Mouse (Mus musculus): Measurements from ENCODE around the gene 2410004B18Rik. TPM values are rescaled to one million over a fixed set of nuclear protein-coding genes. Genes with fewer than 3 reads are reported as not detected.

Gene 2410004B18Rik
- polyA plus RNA-seq, 1 experiment from 2014 or later = 47.1 TPM

DNA sequence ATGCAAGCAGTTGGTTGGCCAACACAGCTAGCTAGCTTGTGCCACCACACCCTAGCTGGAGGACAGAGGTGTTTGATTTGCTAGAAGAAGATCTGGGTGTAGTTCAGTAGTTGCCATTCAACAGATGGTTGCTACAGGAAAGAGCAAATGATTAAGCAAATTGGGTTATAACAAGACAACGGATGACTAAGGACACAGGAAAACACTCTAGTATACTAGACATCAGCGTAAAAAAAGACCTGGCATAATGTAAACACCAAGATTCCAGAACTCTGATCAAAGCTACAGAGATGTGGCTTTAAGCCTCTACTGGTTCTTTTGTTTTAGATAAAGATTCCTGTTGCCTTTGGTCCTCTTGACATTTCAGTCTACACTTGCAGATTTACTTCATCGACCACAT lies 14.8 kb upstream of the 2410004B18Rik start:
- no peak overlapping the region for H3K27ac ChIP-seq (ENCODE audit: low read depth, low read length)
- peaks cover 16% of the 10 kb centered on the region; the same call in 1 of the 2 replicates for H3K4me1 ChIP-seq (ENCODE audit: control insufficient read depth, insufficient read depth, low read length)
- H3K9ac ChIP-seq (ENCODE audit: low read depth, low read length) = no peak overlapping the region
- H3K4me2 ChIP-seq = no peak overlapping the region
- 51% methylated on average over 3 of the region's 3 CpGs for WGBS (ENCODE audit: insufficient replicate concordance)
- H3K4me3 ChIP-seq (ENCODE audit: low read depth, low read length) = no peak overlapping the region
- no peaks in the 10 kb centered on the region for H3K9me3 ChIP-seq (replicated peaks; ENCODE audit: control insufficient read depth, low read length)
- H3K27me3 ChIP-seq (ENCODE audit: control insufficient read depth, insufficient read depth, low read length) = no peaks in the 10 kb centered on the region
- 0 out of 2 replicates have a peak, but pooled peaks cover under 1% of the 10 kb centered on the region for H3K36me3 ChIP-seq (ENCODE audit: control insufficient read depth, insufficient read depth, low read length)
- no peak for ATAC-seq (replicated peaks; ENCODE audit: insufficient number of reproducible peaks, low FRiP score, low TSS enrichment)

DNA sequence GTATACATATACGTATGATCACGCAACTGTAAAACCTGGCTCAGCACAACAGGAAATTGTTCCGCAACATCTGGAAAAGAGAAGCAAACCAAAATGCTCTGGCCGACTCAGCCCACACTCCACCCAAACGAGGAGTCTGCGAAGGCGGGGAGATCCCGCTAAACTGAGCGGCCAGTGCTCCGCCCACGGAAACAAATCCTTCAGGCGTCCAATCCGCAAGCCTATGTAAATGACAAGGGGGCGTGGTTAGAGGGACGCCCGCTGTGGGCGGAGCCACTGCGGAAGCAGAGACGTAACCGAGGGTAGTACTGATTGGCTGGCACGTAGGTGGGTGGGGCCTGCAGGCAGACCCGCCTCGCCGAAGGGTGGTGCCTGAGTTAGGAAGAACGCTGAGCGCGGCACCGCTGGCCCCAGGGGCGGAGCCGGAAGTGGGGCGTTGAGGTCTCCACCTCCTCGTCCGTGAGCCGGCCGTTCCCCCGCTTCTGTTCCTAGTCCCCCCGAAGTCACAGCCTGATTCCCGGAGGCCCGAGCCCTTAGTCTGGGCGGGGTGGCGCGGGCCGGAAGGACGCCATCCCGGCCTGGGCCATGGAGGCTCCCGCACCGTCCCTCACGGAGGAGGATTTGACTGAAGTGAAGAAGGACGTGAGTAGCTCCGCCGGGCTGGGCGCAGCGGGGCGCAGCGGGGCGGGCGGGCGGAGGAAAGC lies 13.8 kb upstream of the 2410004B18Rik start:
- H3K4me2 ChIP-seq = peak overlapping the region; percentile 73
- H3K4me1 ChIP-seq (ENCODE audit: control insufficient read depth, insufficient read depth, low read length) = peaks cover 16% of the 10 kb centered on the region; the same call in 1 of the 2 replicates
- peak overlapping the region; percentile 76 for H3K9ac ChIP-seq (ENCODE audit: low read depth, low read length)
- under 1% methylated on average over 56 of the region's 58 CpGs for WGBS (ENCODE audit: insufficient replicate concordance)
- peak overlapping the region; percentile 84 for H3K27ac ChIP-seq (ENCODE audit: low read depth, low read length)
- H3K9me3 ChIP-seq (replicated peaks; ENCODE audit: control insufficient read depth, low read length) = no peaks in the 10 kb centered on the region
- H3K27me3 ChIP-seq (ENCODE audit: control insufficient read depth, insufficient read depth, low read length) = no peaks in the 10 kb centered on the region
- H3K36me3 ChIP-seq (ENCODE audit: control insufficient read depth, insufficient read depth, low read length) = 0 out of 2 replicates have a peak, but pooled peaks cover 3% of the 10 kb centered on the region
- ATAC-seq (replicated peaks; ENCODE audit: insufficient number of reproducible peaks, low FRiP score, low TSS enrichment) = peak; percentile 100
- H3K4me3 ChIP-seq (ENCODE audit: low read depth, low read length) = peak overlapping the region; percentile 97

DNA sequence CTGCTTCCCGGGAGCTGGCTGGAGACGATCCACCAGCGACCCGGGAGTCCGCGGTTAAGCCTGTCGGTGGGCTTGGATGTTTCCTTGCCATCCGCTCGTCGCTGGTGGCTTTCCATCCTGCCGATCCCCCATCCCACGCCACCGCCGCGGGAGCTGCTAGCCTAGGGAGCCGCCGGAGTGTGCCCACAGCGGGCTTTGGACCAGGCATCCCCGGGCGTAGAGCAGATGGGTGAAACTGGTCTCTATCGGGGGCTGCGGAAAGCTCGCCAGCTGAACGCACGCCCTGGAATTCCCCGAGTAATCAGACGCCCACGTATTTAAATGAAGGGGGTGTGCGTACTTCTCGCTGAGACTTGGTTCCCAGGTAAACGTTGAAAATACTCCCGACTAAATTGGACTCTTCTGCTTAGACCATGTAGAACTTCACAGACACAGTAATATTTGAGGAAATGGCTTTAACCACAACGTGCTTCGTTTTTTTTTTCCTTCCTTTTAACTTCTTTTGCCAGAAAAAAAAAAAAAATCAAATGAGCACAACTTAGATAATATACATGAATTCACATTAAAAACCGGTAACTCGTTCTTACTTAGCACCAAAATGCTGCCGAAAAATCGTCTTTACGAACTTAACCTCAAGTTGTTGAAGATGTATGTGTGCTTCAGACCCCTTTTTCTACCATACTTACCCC lies 13.0 kb upstream of the 2410004B18Rik start:
- Histone ChIP-seq H3K36me3 (ENCODE audit: control insufficient read depth, insufficient read depth, low read length) (0 out of 2 replicates have a peak, but pooled peaks cover 5% of the 10 kb centered on the region), H3K27me3 (ENCODE audit: control insufficient read depth, insufficient read depth, low read length) (no peaks in the 10 kb centered on the region), H3K9me3 (replicated peaks; ENCODE audit: control insufficient read depth, low read length) (no peaks in the 10 kb centered on the region), H3K9ac (ENCODE audit: low read depth, low read length) (peak overlapping the region; percentile 76), H3K4me2 (peak overlapping the region; percentile 73), H3K27ac (ENCODE audit: low read depth, low read length) (peak overlapping the region; percentile 84), H3K4me3 (ENCODE audit: low read depth, low read length) (peak overlapping the region; percentile 97), H3K4me1 (ENCODE audit: control insufficient read depth, insufficient read depth, low read length) (peaks cover 16% of the 10 kb centered on the region; the same call in 1 of the 2 replicates)
- ATAC-seq (replicated peaks; ENCODE audit: insufficient number of reproducible peaks, low FRiP score, low TSS enrichment) = no peak
- 4% methylated on average over 39 of the region's 39 CpGs for WGBS (ENCODE audit: insufficient replicate concordance)

GRCm38 (mm10) chr3:145925506-145925905 lies 12.3 kb upstream of the 2410004B18Rik start:
- WGBS (ENCODE audit: insufficient replicate concordance) = 70% methylated on average over 5 of the region's 5 CpGs
- H3K27ac ChIP-seq (ENCODE audit: low read depth, low read length) = no peak overlapping the region
- ATAC-seq (replicated peaks; ENCODE audit: insufficient number of reproducible peaks, low FRiP score, low TSS enrichment) = no peak

GRCm38 (mm10) chr3:145929525-145930400 lies 8.1 kb upstream of the 2410004B18Rik start:
- Histone ChIP-seq H3K27me3 (ENCODE audit: control insufficient read depth, insufficient read depth, low read length) (no peaks in the 10 kb centered on the region), H3K36me3 (ENCODE audit: control insufficient read depth, insufficient read depth, low read length) (peaks cover 13% of the 10 kb centered on the region), H3K4me1 (ENCODE audit: control insufficient read depth, insufficient read depth, low read length) (peaks cover 10% of the 10 kb centered on the region; the same call in 1 of the 2 replicates), H3K4me2 (no peak overlapping the region), H3K4me3 (ENCODE audit: low read depth, low read length) (no peak overlapping the region), H3K9ac (ENCODE audit: low read depth, low read length) (no peak overlapping the region), H3K9me3 (replicated peaks; ENCODE audit: control insufficient read depth, low read length) (no peaks in the 10 kb centered on the region), H3K27ac (ENCODE audit: low read depth, low read length) (no peak overlapping the region)
- WGBS (ENCODE audit: insufficient replicate concordance) = 68% methylated on average over 7 of the region's 7 CpGs
- ATAC-seq (replicated peaks; ENCODE audit: insufficient number of reproducible peaks, low FRiP score, low TSS enrichment) = no peak

More at GRCm38 (mm10) chr3:145925506-145925905, 12.3 kb upstream of the 2410004B18Rik start:
- Histone ChIP-seq H3K27me3 (ENCODE audit: control insufficient read depth, insufficient read depth, low read length) (no peaks in the 10 kb centered on the region), H3K9ac (ENCODE audit: low read depth, low read length) (no peak overlapping the region; the same call in 1 of the 2 replicates), H3K4me3 (ENCODE audit: low read depth, low read length) (peak overlapping the region; percentile 97), H3K4me2 (peak overlapping the region; percentile 73), H3K36me3 (ENCODE audit: control insufficient read depth, insufficient read depth, low read length) (0 out of 2 replicates have a peak, but pooled peaks cover 5% of the 10 kb centered on the region), H3K4me1 (ENCODE audit: control insufficient read depth, insufficient read depth, low read length) (peaks cover 16% of the 10 kb centered on the region; the same call in 1 of the 2 replicates), H3K9me3 (replicated peaks; ENCODE audit: control insufficient read depth, low read length) (no peaks in the 10 kb centered on the region)

GRCm38 (mm10) chr3:145933845-145934244 lies 4.0 kb upstream of the 2410004B18Rik start:
- no peak overlapping the region for H3K4me2 ChIP-seq
- no peaks in the 10 kb centered on the region for H3K27me3 ChIP-seq (ENCODE audit: control insufficient read depth, insufficient read depth, low read length)
- H3K4me1 ChIP-seq (ENCODE audit: control insufficient read depth, insufficient read depth, low read length) = peaks cover 2% of the 10 kb centered on the region
- no peak overlapping the region for H3K9ac ChIP-seq (ENCODE audit: low read depth, low read length)
- WGBS (ENCODE audit: insufficient replicate concordance) = 65% methylated on average over 9 of the region's 9 CpGs
- peaks cover 11% of the 10 kb centered on the region for H3K36me3 ChIP-seq (ENCODE audit: control insufficient read depth, insufficient read depth, low read length)
- H3K9me3 ChIP-seq (replicated peaks; ENCODE audit: control insufficient read depth, low read length) = no peaks in the 10 kb centered on the region
- H3K4me3 ChIP-seq (ENCODE audit: low read depth, low read length) = no peak overlapping the region
- no peak overlapping the region for H3K27ac ChIP-seq (ENCODE audit: low read depth, low read length)
- ATAC-seq (replicated peaks; ENCODE audit: insufficient number of reproducible peaks, low FRiP score, low TSS enrichment) = no peak

DNA sequence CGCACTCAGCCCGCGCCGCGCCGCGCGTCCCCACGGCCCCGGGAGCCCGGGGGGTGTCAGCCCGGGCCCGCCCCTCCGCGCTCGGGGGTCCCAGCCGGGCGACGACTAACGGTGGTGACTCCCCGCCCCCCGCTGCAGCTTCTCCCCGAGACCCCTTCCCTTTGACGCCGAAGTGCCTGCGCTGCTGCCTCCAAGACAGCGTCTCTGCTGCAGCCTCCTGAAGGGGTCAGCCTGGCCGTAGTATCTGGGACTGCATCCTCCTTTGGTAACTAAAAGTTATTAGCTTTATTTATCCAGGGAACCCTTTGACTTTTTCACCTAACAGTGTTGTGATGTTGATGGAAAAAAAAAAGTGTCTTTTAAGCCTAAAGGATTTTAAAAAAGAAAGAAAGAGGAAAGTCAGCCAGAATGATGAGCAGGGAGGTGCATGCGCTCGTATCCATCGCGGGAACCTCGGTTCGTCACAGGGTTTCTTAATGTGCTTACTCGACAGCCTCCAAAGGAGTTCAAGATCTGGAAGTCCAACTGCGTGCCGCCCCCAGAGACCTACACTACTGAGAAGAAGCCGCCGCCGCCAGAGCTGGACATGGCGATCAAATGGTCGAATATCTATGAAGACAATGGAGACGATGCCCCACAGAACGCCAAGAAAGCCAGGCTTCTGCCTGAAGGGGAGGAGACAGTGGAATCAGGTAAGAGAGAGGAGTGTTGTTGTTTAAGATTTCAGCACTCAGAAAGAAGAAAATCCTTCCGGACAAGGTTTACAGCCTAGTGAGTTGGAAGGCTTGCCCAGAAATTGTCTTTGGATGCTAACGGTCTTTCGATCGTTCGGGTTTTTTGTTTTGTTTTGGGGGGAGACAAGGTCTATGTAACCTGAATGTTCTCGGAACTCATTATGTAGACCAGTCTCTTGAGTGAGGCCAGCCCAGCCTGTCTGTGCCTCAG lies 863 bp downstream of the 2410004B18Rik start:
- 18% methylated on average over 50 of the region's 50 CpGs for WGBS (ENCODE audit: insufficient replicate concordance)
- Histone ChIP-seq H3K9me3 (replicated peaks; ENCODE audit: control insufficient read depth, low read length) (no peaks in the 10 kb centered on the region), H3K36me3 (ENCODE audit: control insufficient read depth, insufficient read depth, low read length) (peaks cover 2% of the 10 kb centered on the region; the same call in 1 of the 2 replicates), H3K4me3 (ENCODE audit: low read depth, low read length) (peak overlapping the region; percentile 98), H3K4me2 (peak overlapping the region; percentile 63), H3K27ac (ENCODE audit: low read depth, low read length) (peak overlapping the region; percentile 54), H3K4me1 (ENCODE audit: control insufficient read depth, insufficient read depth, low read length) (peaks cover 10% of the 10 kb centered on the region), H3K9ac (ENCODE audit: low read depth, low read length) (peak overlapping the region; percentile 93), H3K27me3 (ENCODE audit: control insufficient read depth, insufficient read depth, low read length) (no peaks in the 10 kb centered on the region)
- no peak for ATAC-seq (replicated peaks; ENCODE audit: insufficient number of reproducible peaks, low FRiP score, low TSS enrichment)

Data from heart, embryonic 11.5 days (tissue).